Mouse (Mus musculus) lung, embryonic 14.5 days (tissue): Measurements from ENCODE around the gene Crtap. TPM values are rescaled to one million over a fixed set of nuclear protein-coding genes. Genes with fewer than 3 reads are reported as not detected.

ENCODE experiments used
- ATAC-seq: fragments of 200-750 bp; cut with Nextera tagmentation; 2 replicates; pipeline ENCODE4 v1.8.0; 2017; ENCODE audit warnings: mild to moderate bottlenecking, moderate TSS enrichment, moderate library complexity; ENCODE audit not compliant: insufficient read depth
- DNase-seq: peaks from one replicate; pipeline ENCODE4 v3.0.0-alpha.2; 2015
- H3K27ac ChIP-seq: fragments of 300-500 bp; sonication (generic); 2 replicates; pipeline ENCODE4 v1.5.1; 2014; ENCODE audit warnings: low read depth, mild to moderate bottlenecking, moderate library complexity
- H3K27me3 ChIP-seq: fragments of 300-500 bp; sonication (generic); 2 replicates; pipeline ENCODE4 v1.6.1; 2014; ENCODE audit warnings: low read length, control low read depth; ENCODE audit not compliant: insufficient read depth
- H3K36me3 ChIP-seq: fragments of 300-500 bp; sonication (generic); 2 replicates; pipeline ENCODE4 v1.6.1; 2014; ENCODE audit warnings: control low read depth; ENCODE audit not compliant: insufficient read depth
- H3K4me1 ChIP-seq: fragments of 300-500 bp; sonication (generic); 2 replicates; pipeline ENCODE4 v1.6.1; 2014; ENCODE audit warnings: antibody characterized with exemption, control low read depth; ENCODE audit not compliant: insufficient read depth
- H3K4me2 ChIP-seq: fragments of 300-500 bp; sonication (generic); 2 replicates; pipeline ENCODE4 v1.6.1; 2014; ENCODE audit warnings: mild to moderate bottlenecking
- H3K4me3 ChIP-seq: fragments of 300-500 bp; sonication (generic); 2 replicates; pipeline ENCODE4 v1.5.1; 2014; ENCODE audit warnings: low read depth, low read length
- H3K9ac ChIP-seq: fragments of 300-500 bp; sonication (generic); 2 replicates; pipeline ENCODE4 v1.6.1; 2014
- H3K9me3 ChIP-seq: fragments of 300-500 bp; sonication (generic); 2 replicates; pipeline ENCODE4 v1.6.1; 2016; ENCODE audit warnings: low read depth, low read length, control low read depth
- CTCF ChIP-seq: IDR thresholded peaks from 2 replicates; pipeline ENCODE4 v1.5.1; 2016; ENCODE audit warnings: antibody characterized with exemption, low read depth
- WGBS: fragments of 180-500 bp; shearing (Covaris S2); extraction: QIAGEN DNeasy Blood & Tissue Kit; methylation state at CpG from one replicate; pipeline ENCODE4 v1.1.7; 2014; 5-methylcytosine and 5-hydroxymethylcytosine counted together
- polyA plus RNA-seq: library from polyadenylated mRNA; unstranded; fragments of >200 nt; fragmentation: Nextera tagmentation; extraction: Ambion mirVana; gene quantifications from 2 replicates; pipeline ENCODE4 v1.2.1, GENCODE M21; 2014

Gene Crtap
- polyA plus RNA-seq, result 156 and 163 TPM in 2 replicates

- peak within 1 kb of the TSS; percentile 94 for H3K27ac ChIP-seq
- peak within 1 kb of the TSS; percentile 75 for H3K4me3 ChIP-seq
- H3K9ac ChIP-seq, result peak within 1 kb of the TSS; percentile 79
- 0 out of 2 replicates have a peak, but pooled peaks cover 6% of the 10 kb centered on the region for H3K4me1 ChIP-seq
- WGBS, result under 1% methylated on average over 93 of the region's 96 CpGs
- no peaks in the 10 kb centered on the region for H3K27me3 ChIP-seq
- peak; percentile 86 for ATAC-seq
- peak; percentile 83 for DNase-seq
- H3K4me2 ChIP-seq, result peak within 1 kb of the TSS; percentile 67
- TF ChIP-seq CTCF, result no peak
- H3K9me3 ChIP-seq, result no peaks in the 10 kb centered on the region
- peaks cover 9% of the 10 kb centered on the region; the same call in 1 of the 2 replicates for H3K36me3 ChIP-seq
These were observed at the start of gene Crtap for GRCm38 (mm10) chr9:114389905-114390748. Gene Crtap (minus strand): TSS chr9:114390675.

GRCm38 (mm10) chr9:114435668-114436067 is 45.2 kb upstream of the Crtap start:
- Histone ChIP-seq H3K4me2 (no peak overlapping the region), H3K9ac (no peak overlapping the region), H3K4me1 (no peaks in the 10 kb centered on the region), H3K4me3 (no peak overlapping the region), H3K36me3 (peaks cover under 1% of the 10 kb centered on the region; the same call in 1 of the 2 replicates), H3K27ac (no peak overlapping the region), H3K27me3 (no peaks in the 10 kb centered on the region), H3K9me3 (no peaks in the 10 kb centered on the region)
- WGBS, result 70% methylated on average over 2 of the region's 2 CpGs
- ATAC-seq (no peak), DNase-seq (no peak)
- TF ChIP-seq CTCF, result no peak

DNA sequence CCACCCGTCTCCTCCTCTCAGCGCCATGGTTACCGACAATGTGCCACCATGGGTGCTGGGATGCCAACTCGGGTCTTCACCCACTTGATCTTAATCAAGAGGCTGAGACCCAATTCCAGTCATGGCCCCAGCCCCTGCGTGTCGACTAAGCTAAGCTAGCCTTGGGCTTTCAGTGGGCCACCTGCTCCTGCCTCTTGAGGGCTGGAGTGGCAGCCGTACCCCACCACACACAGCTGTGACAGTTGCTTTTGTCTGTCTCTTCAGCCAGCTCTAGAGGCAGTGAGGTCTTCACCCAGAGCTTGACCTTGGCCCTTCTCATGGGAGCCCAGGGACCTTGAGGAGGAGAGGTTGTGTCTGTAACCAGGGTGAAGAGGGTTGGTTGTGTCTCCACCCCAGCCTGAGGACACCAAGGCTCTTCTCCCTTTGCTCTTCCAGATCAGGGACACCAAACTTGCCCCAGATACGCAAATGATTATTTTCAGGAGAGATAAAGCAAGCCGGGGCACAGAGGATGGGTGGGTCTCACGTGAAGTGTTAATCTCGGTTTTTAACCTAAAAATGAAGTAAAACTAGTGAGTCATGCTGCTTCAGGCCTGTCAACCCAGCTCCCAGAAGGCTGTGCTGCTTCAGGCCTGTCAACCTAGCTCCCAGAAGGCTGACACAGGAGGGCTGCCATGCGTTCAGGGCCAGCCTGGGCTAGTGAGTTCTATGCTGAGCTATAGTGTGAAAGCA is 37.8 kb upstream of the Crtap start:
- Histone ChIP-seq H3K4me3 (no peak overlapping the region), H3K4me2 (no peak overlapping the region), H3K9me3 (no peaks in the 10 kb centered on the region), H3K9ac (no peak overlapping the region), H3K36me3 (peaks cover 14% of the 10 kb centered on the region; the same call in 1 of the 2 replicates), H3K4me1 (no peaks in the 10 kb centered on the region), H3K27me3 (no peaks in the 10 kb centered on the region), H3K27ac (no peak overlapping the region)
- 79% methylated on average over 12 of the region's 12 CpGs for WGBS
- no peak for DNase-seq
- ATAC-seq, result no peak
- no peak for TF ChIP-seq CTCF

DNA sequence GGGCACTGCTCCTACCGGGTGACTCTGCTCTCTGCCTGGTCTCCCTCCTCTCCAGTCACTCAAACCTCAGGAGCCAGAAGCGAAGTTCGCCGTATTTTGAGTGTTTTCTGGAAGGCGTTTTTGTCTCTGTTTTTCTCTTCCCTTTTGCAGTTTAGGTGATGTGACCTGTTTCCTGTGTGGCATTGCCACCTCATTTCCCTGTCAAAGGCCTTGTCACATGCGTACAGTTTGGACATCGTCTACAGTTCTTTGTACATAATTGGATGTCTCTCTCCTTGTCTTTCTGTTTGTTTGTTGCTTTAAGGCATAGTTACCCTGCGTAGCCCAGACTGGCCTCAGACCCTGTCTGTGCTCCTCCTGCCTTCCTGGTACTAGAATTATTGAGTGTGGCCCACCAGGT is 37.0 kb upstream of the Crtap start:
- WGBS, result 85% methylated on average over 8 of the region's 8 CpGs
- H3K9me3 ChIP-seq, result no peaks in the 10 kb centered on the region
- peaks cover 14% of the 10 kb centered on the region; the same call in 1 of the 2 replicates for H3K36me3 ChIP-seq
- H3K27me3 ChIP-seq, result no peaks in the 10 kb centered on the region
- TF ChIP-seq CTCF, result no peak
- H3K4me3 ChIP-seq, result no peak overlapping the region
- H3K9ac ChIP-seq, result no peak overlapping the region
- H3K27ac ChIP-seq, result no peak overlapping the region
- ATAC-seq, result no peak
- no peaks in the 10 kb centered on the region for H3K4me1 ChIP-seq
- no peak overlapping the region for H3K4me2 ChIP-seq
- no peak for DNase-seq

- TF ChIP-seq CTCF, result no peak
- ATAC-seq (no peak), DNase-seq (no peak)
- Histone ChIP-seq H3K27ac (no peak overlapping the region), H3K4me3 (no peak overlapping the region), H3K4me1 (no peaks in the 10 kb centered on the region), H3K9me3 (no peaks in the 10 kb centered on the region), H3K4me2 (no peak overlapping the region), H3K27me3 (no peaks in the 10 kb centered on the region), H3K9ac (no peak overlapping the region), H3K36me3 (peaks cover 14% of the 10 kb centered on the region; the same call in 1 of the 2 replicates)
- WGBS, result 72% methylated on average over 5 of the region's 5 CpGs
These were observed 35.7 kb upstream of the Crtap start for GRCm38 (mm10) chr9:114426201-114426600.

DNA sequence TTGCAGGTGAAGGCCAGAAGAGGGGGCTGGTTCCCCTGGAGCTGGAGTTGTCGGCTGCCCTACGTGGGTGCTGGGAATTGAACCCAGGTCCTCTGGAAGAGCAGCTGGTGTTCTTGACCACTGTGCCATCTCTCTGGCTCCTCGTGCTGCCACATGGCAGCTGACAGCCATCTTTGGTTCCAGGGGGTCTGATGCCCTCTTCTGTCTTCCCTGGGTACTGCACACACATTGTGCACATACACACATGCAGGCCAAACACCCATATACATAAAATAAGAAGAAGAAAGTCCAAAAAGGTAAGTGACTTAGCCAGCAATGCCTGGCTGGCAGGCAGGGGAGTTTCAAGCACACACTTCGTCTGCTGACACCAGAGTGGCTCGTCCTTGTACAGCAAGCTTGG is 35.1 kb upstream of the Crtap start:
- no peak overlapping the region for H3K4me3 ChIP-seq
- H3K4me1 ChIP-seq, result no peaks in the 10 kb centered on the region
- no peak overlapping the region for H3K4me2 ChIP-seq
- H3K9me3 ChIP-seq, result no peaks in the 10 kb centered on the region
- H3K27ac ChIP-seq, result no peak overlapping the region
- H3K9ac ChIP-seq, result no peak overlapping the region
- no peaks in the 10 kb centered on the region for H3K27me3 ChIP-seq
- WGBS, result 89% methylated on average over 5 of the region's 5 CpGs
- no peak for ATAC-seq
- peaks cover 13% of the 10 kb centered on the region; the same call in 1 of the 2 replicates for H3K36me3 ChIP-seq
- no peak for TF ChIP-seq CTCF
- DNase-seq, result no peak

DNA sequence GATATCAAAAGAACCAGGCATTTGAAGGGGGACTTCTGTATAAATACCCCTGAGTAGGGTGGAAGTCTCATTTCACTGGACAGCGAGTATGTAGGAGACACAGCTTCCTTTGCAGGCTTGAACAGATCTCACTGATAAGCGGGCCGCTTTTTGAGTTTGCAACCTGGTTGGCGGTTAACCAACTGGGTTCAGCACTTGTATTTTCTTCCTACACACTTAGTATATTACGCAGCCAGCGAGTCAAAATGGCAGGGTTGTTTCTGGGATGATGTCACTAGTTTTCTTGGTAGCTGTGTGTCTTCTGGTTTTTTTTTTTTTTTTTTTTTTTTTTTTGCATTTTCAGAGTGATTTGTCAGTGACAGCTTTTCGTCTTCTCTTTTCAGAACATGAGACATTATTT is 31.3 kb upstream of the Crtap start:
- no peak overlapping the region for H3K4me3 ChIP-seq
- DNase-seq (no peak), ATAC-seq (no peak)
- H3K36me3 ChIP-seq, result peaks cover 14% of the 10 kb centered on the region; the same call in 1 of the 2 replicates
- no peaks in the 10 kb centered on the region for H3K4me1 ChIP-seq
- H3K9me3 ChIP-seq, result no peaks in the 10 kb centered on the region
- H3K9ac ChIP-seq, result no peak overlapping the region
- 83% methylated on average over 7 of the region's 7 CpGs for WGBS
- H3K4me2 ChIP-seq, result no peak overlapping the region
- TF ChIP-seq CTCF, result no peak
- H3K27ac ChIP-seq, result no peak overlapping the region
- H3K27me3 ChIP-seq, result no peaks in the 10 kb centered on the region
